Mouse (Mus musculus) heart, embryonic 13.5 days (tissue): ENCODE data around the gene Chrdl1. TPM values are rescaled to one million over a fixed set of nuclear protein-coding genes. Genes with fewer than 3 reads are reported as not detected.
A peak's percentile ranks its signal among the peaks of the same experiment; 100 is the strongest.

Experiments used
- ATAC-seq: fragments of 200-750 bp; cut with Nextera tagmentation; 2 replicates; pipeline ENCODE4 v1.8.0; 2017; ENCODE audit warnings: moderate TSS enrichment; ENCODE audit not compliant: insufficient number of reproducible peaks, low FRiP score, low TSS enrichment; ENCODE audit errors: extremely low read depth
- H3K27ac ChIP-seq: fragments of 300-500 bp; sonication (generic); replicated peaks from 2 replicates; pipeline ENCODE4 v1.5.1; 2015; ENCODE audit warnings: moderate library complexity, mild to moderate bottlenecking, inconsistent platforms
- H3K27me3 ChIP-seq: fragments of 300-500 bp; sonication (generic); replicated peaks from 2 replicates; pipeline ENCODE4 v1.6.1; 2015; ENCODE audit warnings: mild to moderate bottlenecking, inconsistent platforms
- H3K36me3 ChIP-seq: fragments of 300-500 bp; sonication (generic); 2 replicates; pipeline ENCODE4 v1.6.1; 2015; ENCODE audit warnings: mild to moderate bottlenecking, inconsistent platforms
- H3K4me1 ChIP-seq: fragments of 300-500 bp; sonication (generic); 2 replicates; pipeline ENCODE4 v1.6.1; 2015; ENCODE audit warnings: inconsistent platforms
- H3K4me2 ChIP-seq: fragments of 300-500 bp; sonication (generic); 2 replicates; pipeline ENCODE4 v1.6.1; 2015; ENCODE audit warnings: inconsistent platforms, mild to moderate bottlenecking, moderate library complexity
- H3K4me3 ChIP-seq: fragments of 300-500 bp; sonication (generic); 2 replicates; pipeline ENCODE4 v1.5.1; 2015; ENCODE audit warnings: moderate library complexity, mild to moderate bottlenecking, inconsistent platforms
- H3K9ac ChIP-seq: fragments of 300-500 bp; sonication (generic); 2 replicates; pipeline ENCODE4 v1.6.1; 2015; ENCODE audit warnings: inconsistent platforms, mild to moderate bottlenecking, moderate library complexity
- H3K9me3 ChIP-seq: fragments of 300-500 bp; sonication (generic); 2 replicates; pipeline ENCODE4 v1.6.1; 2016; ENCODE audit warnings: inconsistent platforms
- WGBS: fragments of 180-500 bp; shearing (Covaris S2); methylation state at CpG from one replicate; pipeline ENCODE4 v1.1.7; 2015; ENCODE audit warnings: mixed read lengths; 5-methylcytosine and 5-hydroxymethylcytosine counted together
- polyA plus RNA-seq: library from polyadenylated mRNA; unstranded; fragments of >200 nt; fragmentation: Nextera tagmentation; extraction: Ambion mirVana; gene quantifications from 2 replicates; pipeline ENCODE4 v1.2.1, GENCODE M21; 2015

The Chrdl1 gene
- polyA plus RNA-seq, result 1.5 TPM in 2 replicates

GRCm38 (mm10) chrX:143393791-143394369 is at the start of gene Chrdl1:
TSS of gene Chrdl1 (minus strand) at chrX:143394262.
- Histone ChIP-seq H3K4me1 (no peaks in the 10 kb centered on the region), H3K4me2 (peak within 1 kb of the TSS; percentile 72), H3K27me3 (peaks cover 65% of the 10 kb centered on the region), H3K9ac (peak within 1 kb of the TSS; percentile 54), H3K9me3 (no peaks in the 10 kb centered on the region), H3K4me3 (peak within 1 kb of the TSS; percentile 55), H3K36me3 (no peaks in the 10 kb centered on the region), H3K27ac (no peak within 1 kb of the TSS)
- 12% methylated on average over 36 of the region's 37 CpGs for WGBS
- no peak for ATAC-seq

GRCm38 (mm10) chrX:143442638-143443037 is 48.6 kb upstream of the Chrdl1 start:
- WGBS, result 63% methylated on average over 4 of the region's 4 CpGs
- H3K9ac ChIP-seq, result no peak overlapping the region
- H3K36me3 ChIP-seq, result no peaks in the 10 kb centered on the region
- no peak overlapping the region for H3K4me3 ChIP-seq
- no peak for ATAC-seq
- no peaks in the 10 kb centered on the region for H3K4me1 ChIP-seq
- H3K4me2 ChIP-seq, result no peak overlapping the region
- H3K27ac ChIP-seq, result no peak overlapping the region
- H3K27me3 ChIP-seq, result peaks cover 32% of the 10 kb centered on the region
- no peaks in the 10 kb centered on the region for H3K9me3 ChIP-seq

GRCm38 (mm10) chrX:143404601-143405000 is 10.5 kb upstream of the Chrdl1 start:
- H3K36me3 ChIP-seq, result no peaks in the 10 kb centered on the region
- no peaks in the 10 kb centered on the region for H3K4me1 ChIP-seq
- ATAC-seq, result no peak
- WGBS, result 53% methylated on average over 2 of the region's 2 CpGs
- H3K9ac ChIP-seq, result no peak overlapping the region
- no peak overlapping the region for H3K4me3 ChIP-seq
- H3K4me2 ChIP-seq, result no peak overlapping the region
- no peaks in the 10 kb centered on the region for H3K9me3 ChIP-seq
- H3K27ac ChIP-seq, result no peak overlapping the region
- peaks cover 13% of the 10 kb centered on the region for H3K27me3 ChIP-seq

- no peaks in the 10 kb centered on the region for H3K9me3 ChIP-seq
- 66% methylated on average over 4 of the region's 4 CpGs for WGBS
- no peak overlapping the region for H3K4me2 ChIP-seq
- H3K36me3 ChIP-seq, result no peaks in the 10 kb centered on the region
- H3K4me3 ChIP-seq, result no peak overlapping the region
- H3K4me1 ChIP-seq, result no peaks in the 10 kb centered on the region
- no peak for ATAC-seq
- no peak overlapping the region for H3K9ac ChIP-seq
- no peak overlapping the region for H3K27ac ChIP-seq
- no peaks in the 10 kb centered on the region for H3K27me3 ChIP-seq
Observed at GRCm38 (mm10) chrX:143366256-143366959, 27.7 kb downstream of the Chrdl1 start.

GRCm38 (mm10) chrX:143347227-143347626 is 46.8 kb downstream of the Chrdl1 start:
- Histone ChIP-seq H3K36me3 (no peaks in the 10 kb centered on the region), H3K4me3 (no peak overlapping the region), H3K9ac (no peak overlapping the region), H3K9me3 (no peaks in the 10 kb centered on the region), H3K27me3 (peaks cover 30% of the 10 kb centered on the region), H3K4me1 (0 out of 2 replicates have a peak, but pooled peaks cover 3% of the 10 kb centered on the region), H3K27ac (no peak overlapping the region), H3K4me2 (no peak overlapping the region)
- no peak for ATAC-seq
- WGBS, result 66% methylated on average over 5 of the region's 5 CpGs

GRCm38 (mm10) chrX:143346739-143347138 is 47.3 kb downstream of the Chrdl1 start:
- Histone ChIP-seq H3K9me3 (no peaks in the 10 kb centered on the region), H3K36me3 (no peaks in the 10 kb centered on the region), H3K9ac (no peak overlapping the region), H3K4me1 (0 out of 2 replicates have a peak, but pooled peaks cover 3% of the 10 kb centered on the region), H3K27me3 (peaks cover 30% of the 10 kb centered on the region), H3K4me3 (no peak overlapping the region), H3K4me2 (no peak overlapping the region), H3K27ac (no peak overlapping the region)
- 59% methylated on average over 3 of the region's 3 CpGs for WGBS
- ATAC-seq, result no peak

GRCm38 (mm10) chrX:143344509-143345495 is 49.3 kb downstream of the Chrdl1 start:
- ATAC-seq, result no peak
- Histone ChIP-seq H3K27me3 (peaks cover 30% of the 10 kb centered on the region), H3K27ac (no peak overlapping the region), H3K9me3 (no peaks in the 10 kb centered on the region), H3K4me2 (no peak overlapping the region), H3K9ac (no peak overlapping the region), H3K4me1 (0 out of 2 replicates have a peak, but pooled peaks cover 3% of the 10 kb centered on the region), H3K36me3 (no peaks in the 10 kb centered on the region), H3K4me3 (no peak overlapping the region)
- 48% methylated on average over 5 of the region's 5 CpGs for WGBS

- Histone ChIP-seq H3K9me3 (no peaks in the 10 kb centered on the region), H3K9ac (no peak overlapping the region), H3K4me3 (no peak overlapping the region), H3K4me1 (peaks cover 11% of the 10 kb centered on the region; the same call in 1 of the 2 replicates), H3K27ac (no peak overlapping the region), H3K36me3 (no peaks in the 10 kb centered on the region), H3K27me3 (peaks cover 63% of the 10 kb centered on the region), H3K4me2 (no peak overlapping the region)
- ATAC-seq, result no peak
- 55% methylated on average over 4 of the region's 4 CpGs for WGBS
Observed at GRCm38 (mm10) chrX:143338156-143338555, 55.9 kb downstream of the Chrdl1 start.

GRCm38 (mm10) chrX:143337561-143337960 is 56.5 kb downstream of the Chrdl1 start:
- Histone ChIP-seq H3K36me3 (no peaks in the 10 kb centered on the region), H3K9me3 (no peaks in the 10 kb centered on the region), H3K27ac (no peak overlapping the region), H3K4me1 (peaks cover 11% of the 10 kb centered on the region; the same call in 1 of the 2 replicates), H3K27me3 (peaks cover 57% of the 10 kb centered on the region), H3K4me2 (no peak overlapping the region), H3K9ac (no peak overlapping the region), H3K4me3 (no peak overlapping the region)
- 59% methylated on average over 3 of the region's 3 CpGs for WGBS
- ATAC-seq, result no peak

- Histone ChIP-seq H3K36me3 (no peaks in the 10 kb centered on the region), H3K27me3 (peaks cover 60% of the 10 kb centered on the region), H3K4me3 (no peak overlapping the region), H3K9ac (no peak overlapping the region), H3K27ac (no peak overlapping the region), H3K4me1 (peaks cover 11% of the 10 kb centered on the region; the same call in 1 of the 2 replicates), H3K9me3 (no peaks in the 10 kb centered on the region), H3K4me2 (no peak overlapping the region)
- ATAC-seq, result no peak
- 56% methylated on average over 4 of the region's 4 CpGs for WGBS
Observed at GRCm38 (mm10) chrX:143336661-143337060, 57.4 kb downstream of the Chrdl1 start.

GRCm38 (mm10) chrX:143335846-143336245 is 58.2 kb downstream of the Chrdl1 start:
- peak overlapping the region; percentile 24; the same call in 1 of the 2 replicates for H3K4me2 ChIP-seq
- 20% methylated on average over 5 of the region's 5 CpGs for whole genome bisulfite sequencing

More at GRCm38 (mm10) chrX:143335846-143336245, 58.2 kb downstream of the Chrdl1 start:
- peaks cover 11% of the 10 kb centered on the region; the same call in 1 of the 2 replicates for H3K4me1 ChIP-seq
- H3K27me3 ChIP-seq, result peaks cover 60% of the 10 kb centered on the region
- H3K9ac ChIP-seq, result no peak overlapping the region
- no peaks in the 10 kb centered on the region for H3K9me3 ChIP-seq
- ATAC-seq, result peak; percentile 58; the same call in 1 of the 2 replicates
- no peak overlapping the region for H3K27ac ChIP-seq
- no peak overlapping the region for H3K4me3 ChIP-seq
- H3K36me3 ChIP-seq, result no peaks in the 10 kb centered on the region
